Comparison of ENCODE assay signal across 8 mouse cellular contexts in genomic region chr12:88405113-88405512, GRCm38 (mm10). TPM values are rescaled to one million over a fixed set of nuclear protein-coding genes. Genes with fewer than 3 reads are reported as not detected.
A peak's percentile ranks its signal among the peaks of the same experiment; 100 is the strongest.
DNase-seq lines count a peak whose midpoint lies in the region; ATAC-seq and TF ChIP-seq lines count a peak whose summit lies in the region.

No protein-coding gene starts in this region.

- H3K9me3 ChIP-seq in heart, embryonic 15.5 days (replicated peaks): no peaks in the 10 kb centered on the region
- H3K9me3 ChIP-seq in kidney, postnatal 0 days (replicated peaks; ENCODE audit: low read length): no peaks in the 10 kb centered on the region
- no peaks in the 10 kb centered on the region for H3K9me3 ChIP-seq in neural tube, embryonic 13.5 days

- H3K4me3 ChIP-seq in heart, embryonic 15.5 days: no peak overlapping the region
- no peak overlapping the region for H3K4me3 ChIP-seq in kidney, postnatal 0 days (replicated peaks; ENCODE audit: low read depth, low read length)
- no peak overlapping the region for H3K4me3 ChIP-seq in liver, adult 2 months (ENCODE audit: insufficient read depth, low read depth, low read length)
- H3K4me3 ChIP-seq in neural tube, embryonic 13.5 days: no peak overlapping the region

- no peaks in the 10 kb centered on the region for H3K27me3 ChIP-seq in heart, embryonic 15.5 days
- no peaks in the 10 kb centered on the region for H3K27me3 ChIP-seq in kidney, postnatal 0 days (ENCODE audit: insufficient read depth, low read length)
- H3K27me3 ChIP-seq in liver, adult 2 months (ENCODE audit: control insufficient read depth, insufficient read depth, low read length): no peaks in the 10 kb centered on the region
- no peaks in the 10 kb centered on the region for H3K27me3 ChIP-seq in neural tube, embryonic 13.5 days

- ATAC-seq in CD4-positive, CD25-positive, alpha-beta regulatory T cell, adult 4 months: peak; percentile 32
- ATAC-seq in heart, embryonic 15.5 days (replicated peaks; ENCODE audit: insufficient number of reproducible peaks, insufficient read depth, low FRiP score, low read depth): peak; percentile 34; the same call in 1 of the 2 replicates
- ATAC-seq in kidney, postnatal 0 days (replicated peaks; ENCODE audit: low FRiP score, low read depth): peak; percentile 42; the same call in 1 of the 2 replicates
- peak; percentile 41; the same call in 1 of the 2 replicates for ATAC-seq in neural tube, embryonic 13.5 days (ENCODE audit: low read depth)

- peak; percentile 25 for DNase-seq in adrenal gland, adult 8-10 months
- DNase-seq in embryo, embryonic 11.5 days (ENCODE audit: low read depth, low spot score): peak; percentile 38
- DNase-seq in kidney, postnatal 0 days (ENCODE audit: low spot score): peak; percentile 64
- peak; percentile 49 for DNase-seq in liver, adult 2 months (ENCODE audit: extremely low read depth, low read depth, low spot score)
- DNase-seq in urinary bladder, postnatal 25 days (ENCODE audit: low spot score): peak; percentile 42

- no peaks in the 10 kb centered on the region for H3K79me2 ChIP-seq in liver, adult 2 months (ENCODE audit: control insufficient read depth, insufficient read depth, low read length)

- H3K4me1 ChIP-seq in heart, embryonic 15.5 days (replicated peaks): no peaks in the 10 kb centered on the region
- no peaks in the 10 kb centered on the region for H3K4me1 ChIP-seq in kidney, postnatal 0 days (replicated peaks; ENCODE audit: insufficient read depth, low read length)
- no peaks in the 10 kb centered on the region for H3K4me1 ChIP-seq in liver, adult 2 months (ENCODE audit: control insufficient read depth, insufficient read depth, low read length)
- peaks cover 19% of the 10 kb centered on the region for H3K4me1 ChIP-seq in neural tube, embryonic 13.5 days (replicated peaks)

- no peak overlapping the region for H3K9ac ChIP-seq in heart, embryonic 15.5 days
- no peak overlapping the region for H3K9ac ChIP-seq in kidney, postnatal 0 days (ENCODE audit: low read depth, low read length)
- no peak overlapping the region for H3K9ac ChIP-seq in liver, adult 2 months (ENCODE audit: low read depth, low read length)
- H3K9ac ChIP-seq in neural tube, embryonic 13.5 days: no peak overlapping the region

- TF ChIP-seq CTCF in kidney, postnatal 0 days (IDR thresholded peaks at IDR 0.05; ENCODE audit: low read depth): peak; percentile 79
- peak; percentile 63; the same call in 1 of the 2 replicates for TF ChIP-seq CTCF in liver, adult 2 months (IDR thresholded peaks at IDR 0.05; ENCODE audit: low read depth, low read length)

- no peaks in the 10 kb centered on the region for H3K36me3 ChIP-seq in heart, embryonic 15.5 days
- 0 out of 2 replicates have a peak, but pooled peaks cover 7% of the 10 kb centered on the region for H3K36me3 ChIP-seq in kidney, postnatal 0 days (ENCODE audit: insufficient read depth, low read length)
- no peaks in the 10 kb centered on the region; the same call in 1 of the 2 replicates for H3K36me3 ChIP-seq in liver, adult 2 months (ENCODE audit: control insufficient read depth, insufficient read depth, low read length)
- peaks cover 4% of the 10 kb centered on the region; the same call in 1 of the 2 replicates for H3K36me3 ChIP-seq in neural tube, embryonic 13.5 days

- H3K4me2 ChIP-seq in heart, embryonic 15.5 days: no peak overlapping the region
- H3K4me2 ChIP-seq in kidney, postnatal 0 days (ENCODE audit: low read length): no peak overlapping the region
- H3K4me2 ChIP-seq in neural tube, embryonic 13.5 days: no peak overlapping the region

- 14% methylated on average over 2 of the region's 2 CpGs for WGBS in heart, embryonic 15.5 days
- whole genome bisulfite sequencing in kidney, postnatal 0 days: 28% methylated on average over 2 of the region's 2 CpGs
- WGBS in liver, adult 2 months: 26% methylated on average over 2 of the region's 2 CpGs
- 36% methylated on average over 2 of the region's 2 CpGs for WGBS in neural tube, embryonic 13.5 days

- H3K27ac ChIP-seq in heart, embryonic 15.5 days: no peak overlapping the region
- no peak overlapping the region for H3K27ac ChIP-seq in kidney, postnatal 0 days
- H3K27ac ChIP-seq in liver, adult 2 months (replicated peaks; ENCODE audit: insufficient read depth, low read depth, low read length): no peak overlapping the region
- H3K27ac ChIP-seq in neural tube, embryonic 13.5 days (replicated peaks): no peak overlapping the region

- no peak for TF ChIP-seq POLR2A in liver, adult 2 months (IDR thresholded peaks at IDR 0.05; ENCODE audit: extremely low read depth, insufficient read depth, low read length)

RNA-seq across cellular contexts. Expression of gene Adck1, which starts 44.8 kb away (rescaled TPM):
- polyA plus RNA-seq in CD4-positive, CD25-positive, alpha-beta regulatory T cell, adult 4 months (2017; shearing (Covaris generic)): 10 to 100 TPM; 11.5 to 21.0 TPM
- 10 to 100 TPM; 24.3 to 26.0 (median 25.0) TPM for total RNA-seq in adrenal gland, adult 8-10 months (2022)
- 18.4 and 20.9 TPM in 2 replicates for polyA plus RNA-seq in heart, embryonic 15.5 days (2015; fragmentation: Nextera tagmentation; extraction: Ambion mirVana)
- polyA plus RNA-seq in kidney, postnatal 0 days (2015; fragmentation: Nextera tagmentation; extraction: Ambion mirVana): 24.8 and 25.6 TPM in 2 replicates
- total RNA-seq in liver, adult 2 months (2014; rRNA removed): 13.5 and 15.0 TPM in 2 replicates
- 22.6 and 24.4 TPM in 2 replicates for polyA plus RNA-seq in liver, adult 2 months (2012; rRNA removed)
- polyA plus RNA-seq in neural tube, embryonic 13.5 days (2015; fragmentation: Nextera tagmentation; extraction: Ambion mirVana): 26.3 and 28.5 TPM in 2 replicates
